Mouse (Mus musculus): ENCODE data around the gene Pdia4. TPM values are rescaled to one million over a fixed set of nuclear protein-coding genes. Genes with fewer than 3 reads are reported as not detected.

Pdia4 gene
- polyA plus RNA-seq, 1 experiment from 2014 or later: 145 TPM

DNA sequence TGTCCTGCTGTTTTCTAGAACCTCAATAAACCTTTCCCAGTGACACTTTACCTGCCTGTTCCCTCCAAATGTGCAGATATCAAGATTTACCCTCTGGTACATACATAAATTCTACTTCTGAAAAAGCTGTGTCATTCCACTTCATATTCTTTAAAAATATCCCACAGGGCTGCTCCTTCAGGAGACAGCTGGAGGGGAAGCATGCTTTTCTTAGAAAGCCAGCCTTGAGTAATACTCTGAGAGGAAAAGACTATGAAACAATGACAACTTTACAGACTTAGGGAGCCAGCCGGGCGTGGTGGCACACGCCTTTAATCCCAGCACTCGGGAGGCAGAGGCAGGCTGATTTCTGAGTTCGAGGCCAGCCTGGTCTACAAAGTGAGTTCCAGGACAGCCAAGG is 4.7 kb downstream of the Pdia4 start:
- 89% methylated on average over 5 of the region's 5 CpGs for WGBS
- Histone ChIP-seq H3K36me3 (peaks cover 42% of the 10 kb centered on the region), H3K9me3 (no peaks in the 10 kb centered on the region), H3K4me3 (no peak overlapping the region), H3K4me2 (replicated peaks) (no peak overlapping the region), H3K4me1 (peaks cover 32% of the 10 kb centered on the region), H3K9ac (replicated peaks) (no peak overlapping the region), H3K27me3 (no peaks in the 10 kb centered on the region), H3K27ac (replicated peaks) (no peak overlapping the region)
- ATAC-seq (replicated peaks): no peak

DNA sequence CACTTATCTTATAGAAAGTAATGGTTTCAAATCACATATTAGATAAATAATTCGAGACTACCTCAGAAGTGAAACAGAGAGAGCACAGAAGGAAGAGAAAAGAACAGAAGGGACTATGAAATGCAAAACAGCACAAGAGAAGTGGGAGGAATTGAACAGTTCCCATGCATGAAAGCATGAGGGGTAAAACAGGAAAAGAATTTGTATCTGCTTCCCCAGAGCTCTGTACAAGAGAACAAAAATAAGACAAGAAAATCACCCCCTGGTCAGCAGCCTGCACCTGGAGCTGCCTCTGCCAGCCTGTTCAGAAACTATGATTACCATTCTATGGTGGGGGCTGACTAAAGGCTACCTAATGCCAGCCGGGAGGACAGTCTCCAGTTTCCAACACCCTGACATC is 5.8 kb downstream of the Pdia4 start:
- Histone ChIP-seq H3K4me2 (replicated peaks) (no peak overlapping the region), H3K27me3 (no peaks in the 10 kb centered on the region), H3K36me3 (peaks cover 53% of the 10 kb centered on the region), H3K9me3 (no peaks in the 10 kb centered on the region), H3K4me3 (no peak overlapping the region), H3K9ac (replicated peaks) (0 out of 2 replicates have a peak overlapping the region, but pooled peaks have one; percentile 7), H3K4me1 (peaks cover 32% of the 10 kb centered on the region), H3K27ac (replicated peaks) (no peak overlapping the region)
- no peak for ATAC-seq (replicated peaks)
- WGBS: 94% methylated on average over 2 of the region's 2 CpGs

DNA sequence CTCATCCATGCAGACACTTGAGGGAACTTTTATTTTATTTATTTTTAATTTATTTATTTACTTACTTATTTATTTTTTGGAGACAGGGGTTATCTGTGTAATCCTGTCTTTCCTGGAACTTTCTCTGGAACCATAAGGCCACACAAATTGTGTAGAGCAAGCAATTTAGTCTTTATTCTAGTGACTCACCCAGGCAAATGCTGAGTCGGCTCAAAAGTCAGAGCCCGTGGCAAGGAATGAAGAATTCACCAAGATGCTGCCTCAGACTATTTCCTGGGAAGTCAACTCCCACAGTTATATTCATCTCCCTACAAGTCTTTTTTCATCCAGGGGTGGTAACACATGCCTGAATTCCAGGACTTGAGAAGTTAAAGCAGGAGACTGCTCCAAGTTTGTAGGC is 7.7 kb downstream of the Pdia4 start:
- H3K9ac ChIP-seq (replicated peaks): no peak overlapping the region
- no peaks in the 10 kb centered on the region for H3K27me3 ChIP-seq
- peaks cover 71% of the 10 kb centered on the region for H3K36me3 ChIP-seq
- H3K4me1 ChIP-seq: peaks cover 13% of the 10 kb centered on the region
- no peak for ATAC-seq (replicated peaks)
- no peak overlapping the region for H3K4me3 ChIP-seq
- no peak overlapping the region for H3K4me2 ChIP-seq (replicated peaks)
- WGBS: 88% methylated on average over 2 of the region's 2 CpGs
- H3K9me3 ChIP-seq: no peaks in the 10 kb centered on the region
- no peak overlapping the region for H3K27ac ChIP-seq (replicated peaks)

DNA sequence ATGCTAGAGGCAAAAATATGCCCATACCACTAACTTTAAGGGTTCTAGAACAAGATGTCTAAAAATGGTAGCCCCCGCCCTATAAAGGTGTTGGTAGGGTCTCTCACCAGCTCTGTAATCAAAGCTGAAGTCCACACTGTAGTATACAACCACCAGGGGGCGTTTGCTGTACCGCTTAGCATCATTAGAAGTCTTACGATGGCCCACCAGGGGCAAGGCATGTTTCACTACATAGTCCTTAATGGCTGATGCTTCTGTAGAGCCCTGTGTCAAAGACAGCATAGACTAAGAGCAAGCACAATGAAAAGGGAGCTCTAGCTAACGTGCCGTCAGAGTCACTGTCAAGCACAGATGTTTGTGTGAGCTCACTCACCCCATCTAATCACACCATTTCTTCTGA is 14.2 kb downstream of the Pdia4 start:
- Histone ChIP-seq H3K36me3 (peaks cover 94% of the 10 kb centered on the region), H3K4me3 (no peak overlapping the region), H3K9me3 (no peaks in the 10 kb centered on the region), H3K27me3 (no peaks in the 10 kb centered on the region), H3K4me2 (replicated peaks) (no peak overlapping the region), H3K27ac (replicated peaks) (no peak overlapping the region), H3K4me1 (no peaks in the 10 kb centered on the region), H3K9ac (replicated peaks) (no peak overlapping the region)
- ATAC-seq (replicated peaks): peak; percentile 57
- WGBS: 49% methylated on average over 6 of the region's 6 CpGs

DNA sequence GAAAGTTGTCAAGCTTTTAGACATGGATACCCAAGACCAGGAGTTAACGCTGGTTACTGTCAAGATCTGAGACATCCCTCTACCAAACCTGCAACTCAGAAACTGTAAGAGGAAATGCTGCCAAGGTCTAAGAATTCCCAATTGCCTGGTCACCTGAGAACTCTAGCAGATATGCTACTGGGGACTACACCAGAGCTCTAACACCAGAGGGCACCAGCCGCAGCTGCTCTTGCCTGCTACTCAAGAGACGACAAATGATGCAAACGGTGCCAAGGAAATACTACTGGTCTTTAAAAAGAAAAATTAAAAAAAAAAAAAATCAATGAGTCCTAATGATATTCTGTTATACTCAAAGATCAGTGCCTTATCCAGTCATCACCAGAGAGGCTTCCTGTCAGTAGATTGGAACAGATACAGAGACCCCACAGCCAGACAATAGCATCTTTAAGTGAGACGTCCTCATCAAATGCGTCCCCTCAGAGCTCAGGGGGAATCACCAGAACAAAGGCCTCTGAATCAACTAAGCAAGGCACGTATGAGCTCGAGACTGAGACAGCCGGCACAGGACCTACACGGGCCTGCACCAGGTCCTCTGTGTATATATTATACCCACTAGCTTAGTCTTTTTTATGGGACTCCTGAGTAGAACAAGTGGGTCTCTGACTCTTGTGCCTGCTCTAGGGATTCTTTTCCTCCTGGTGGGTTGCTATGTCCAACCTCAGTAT is 19.0 kb downstream of the Pdia4 start:
- H3K27ac ChIP-seq (replicated peaks): no peak overlapping the region

DNA sequence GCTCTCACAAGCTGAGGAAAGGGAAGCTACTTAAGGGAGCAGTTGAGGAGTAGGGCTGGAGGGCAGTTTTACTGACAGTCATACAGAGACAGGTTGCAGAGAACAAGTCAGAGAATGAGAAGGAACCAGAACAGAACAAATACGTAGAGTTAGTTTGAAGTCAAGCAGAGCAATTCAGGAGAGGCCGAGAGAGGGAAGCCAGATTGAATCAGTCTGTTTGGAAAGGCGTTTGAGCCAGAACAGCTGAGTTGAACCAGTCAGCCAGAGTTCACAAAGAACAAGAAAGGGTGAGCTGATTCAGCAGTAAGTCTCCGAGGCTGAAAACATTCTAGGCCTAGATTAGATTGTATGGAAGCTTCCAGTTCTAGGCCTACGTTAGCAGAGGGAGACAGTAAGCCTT is 19.9 kb downstream of the Pdia4 start:
- Histone ChIP-seq H3K27me3 (no peaks in the 10 kb centered on the region), H3K4me3 (no peak overlapping the region), H3K9me3 (no peaks in the 10 kb centered on the region), H3K27ac (replicated peaks) (no peak overlapping the region), H3K9ac (replicated peaks) (no peak overlapping the region), H3K4me1 (0 out of 2 replicates have a peak, but pooled peaks cover 2% of the 10 kb centered on the region), H3K4me2 (replicated peaks) (no peak overlapping the region), H3K36me3 (peaks cover 37% of the 10 kb centered on the region)
- WGBS: 82% methylated on average over 5 of the region's 5 CpGs
- no peak for ATAC-seq (replicated peaks)

More for the DNA sequence above, 19.0 kb downstream of the Pdia4 start:
- Histone ChIP-seq H3K4me3 (no peak overlapping the region), H3K4me2 (replicated peaks) (no peak overlapping the region), H3K27me3 (no peaks in the 10 kb centered on the region), H3K36me3 (peaks cover 47% of the 10 kb centered on the region), H3K4me1 (no peaks in the 10 kb centered on the region), H3K9ac (replicated peaks) (no peak overlapping the region), H3K9me3 (no peaks in the 10 kb centered on the region)
- ATAC-seq (replicated peaks): no peak
- 45% methylated on average over 10 of the region's 10 CpGs for WGBS

DNA sequence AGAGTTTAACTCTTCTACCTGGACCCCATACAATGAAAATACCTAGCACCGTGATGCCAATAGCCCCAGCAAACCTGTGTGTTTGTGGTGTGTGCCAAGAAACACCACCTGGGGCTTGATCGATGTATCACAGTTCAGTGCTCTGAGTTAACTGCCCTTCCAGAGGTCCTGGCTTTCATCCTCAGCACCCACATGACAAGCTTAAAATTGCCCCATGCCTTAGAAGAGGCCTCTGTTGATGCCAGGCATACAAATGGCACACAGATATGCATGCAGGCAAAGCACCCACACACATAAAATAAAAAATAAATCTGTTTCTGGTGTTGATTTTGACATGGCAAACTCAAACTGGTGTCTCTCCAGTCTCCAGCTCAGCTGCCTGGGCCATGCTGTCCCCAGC is 20.7 kb downstream of the Pdia4 start:
- Histone ChIP-seq H3K9me3 (no peaks in the 10 kb centered on the region), H3K36me3 (peaks cover 30% of the 10 kb centered on the region), H3K4me2 (replicated peaks) (no peak overlapping the region), H3K4me1 (0 out of 2 replicates have a peak, but pooled peaks cover 2% of the 10 kb centered on the region), H3K4me3 (no peak overlapping the region), H3K9ac (replicated peaks) (no peak overlapping the region), H3K27me3 (no peaks in the 10 kb centered on the region), H3K27ac (replicated peaks) (no peak overlapping the region)
- WGBS: 93% methylated on average over 2 of the region's 2 CpGs
- ATAC-seq (replicated peaks): no peak

DNA sequence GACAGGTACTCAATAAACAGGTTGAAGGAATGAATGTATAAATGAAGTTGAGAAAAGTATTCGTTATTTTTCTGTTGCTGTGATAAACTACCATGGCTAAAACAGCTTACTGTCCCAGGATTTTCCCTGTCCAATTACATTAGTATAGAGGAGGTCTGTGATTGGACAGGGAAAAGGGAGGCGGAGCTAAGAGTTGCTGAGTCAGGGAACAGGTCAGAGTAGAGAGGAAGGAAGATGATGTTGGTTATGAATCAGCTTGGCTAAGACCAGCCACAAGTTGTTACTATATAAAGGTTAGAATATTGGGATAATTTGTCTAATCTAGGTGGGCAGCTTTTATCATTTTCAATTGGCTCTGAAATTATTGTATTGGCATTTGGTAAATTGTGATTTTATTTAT is 22.5 kb downstream of the Pdia4 start:
- Histone ChIP-seq H3K9ac (replicated peaks) (no peak overlapping the region), H3K4me2 (replicated peaks) (no peak overlapping the region), H3K9me3 (no peaks in the 10 kb centered on the region), H3K36me3 (peaks cover 14% of the 10 kb centered on the region), H3K4me1 (0 out of 2 replicates have a peak, but pooled peaks cover 2% of the 10 kb centered on the region), H3K27me3 (no peaks in the 10 kb centered on the region), H3K4me3 (no peak overlapping the region), H3K27ac (replicated peaks) (no peak overlapping the region)
- WGBS: 61% methylated on average over 2 of the region's 2 CpGs
- ATAC-seq (replicated peaks): no peak

DNA sequence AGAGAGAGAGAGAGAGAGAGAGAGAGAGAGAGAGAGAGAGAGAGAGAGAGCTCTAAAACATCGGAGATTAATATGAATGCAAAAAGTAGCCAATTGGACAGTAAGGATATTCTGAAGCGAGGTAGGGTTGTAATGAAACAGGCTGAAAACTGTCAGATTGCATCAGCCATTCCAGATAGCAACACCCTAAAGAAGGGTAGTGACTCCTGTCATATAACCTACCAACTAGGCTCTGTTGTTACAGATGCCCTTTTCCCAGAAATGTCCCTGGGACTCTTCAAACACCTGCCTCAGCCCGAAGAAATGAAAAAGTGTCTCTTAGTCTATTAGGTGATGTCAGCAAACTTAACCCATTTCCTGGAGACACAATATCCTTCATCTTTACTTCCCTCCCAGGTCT is 24.4 kb downstream of the Pdia4 start:
- no peaks in the 10 kb centered on the region for H3K9me3 ChIP-seq
- WGBS: 28% methylated on average over 3 of the region's 3 CpGs
- ATAC-seq (replicated peaks): 0 out of 2 replicates have a peak, but pooled peaks have one; percentile 36
- 0 out of 2 replicates have a peak, but pooled peaks cover 2% of the 10 kb centered on the region for H3K4me1 ChIP-seq
- H3K9ac ChIP-seq (replicated peaks): peak overlapping the region; percentile 80
- H3K4me2 ChIP-seq (replicated peaks): peak overlapping the region; percentile 60
- H3K36me3 ChIP-seq: no peaks in the 10 kb centered on the region
- peak overlapping the region; percentile 57 for H3K4me3 ChIP-seq
- H3K27ac ChIP-seq (replicated peaks): peak overlapping the region; percentile 96
- no peaks in the 10 kb centered on the region for H3K27me3 ChIP-seq

DNA sequence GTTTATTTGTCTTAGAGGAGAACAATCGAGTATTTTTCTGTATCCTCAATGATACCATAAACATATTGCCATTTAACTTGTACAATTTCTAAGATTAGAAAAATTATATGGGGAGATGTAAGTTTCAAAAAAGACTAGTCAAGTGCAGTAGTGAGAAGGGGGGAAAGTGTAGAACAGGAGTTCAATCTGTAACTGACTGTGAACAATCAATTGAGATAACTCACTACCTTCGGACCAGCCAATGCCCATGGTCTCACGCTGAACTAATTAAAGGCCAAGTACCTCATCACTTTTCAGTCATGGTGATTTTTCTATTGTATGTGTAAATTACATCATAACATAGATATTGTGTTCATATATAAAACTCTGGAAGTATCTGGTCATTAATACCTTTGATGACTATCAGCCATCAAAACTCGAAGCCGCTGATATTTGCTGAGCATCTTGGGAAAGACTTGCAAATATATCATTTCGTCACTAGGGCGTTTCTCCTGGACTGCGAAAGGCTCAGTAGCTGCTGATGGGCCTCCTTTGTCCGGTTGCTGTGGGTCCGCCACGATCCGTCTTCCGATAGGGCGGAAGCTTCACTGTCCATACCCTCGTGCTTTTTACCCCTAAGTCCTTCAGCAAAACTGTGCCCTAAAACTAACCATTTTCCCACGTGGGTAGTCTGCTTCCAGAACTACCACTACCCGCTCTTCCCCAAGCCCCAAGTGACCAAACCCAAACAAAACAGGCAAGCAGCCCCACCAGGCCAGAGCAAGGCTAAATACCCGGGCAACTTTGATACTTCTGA is 25.1 kb downstream of the Pdia4 start:
- peak overlapping the region; percentile 60 for H3K4me2 ChIP-seq (replicated peaks)
- peak; percentile 95 for ATAC-seq (replicated peaks)
- under 1% methylated on average over 18 of the region's 18 CpGs for WGBS
- H3K36me3 ChIP-seq: no peaks in the 10 kb centered on the region
- 0 out of 2 replicates have a peak, but pooled peaks cover 2% of the 10 kb centered on the region for H3K4me1 ChIP-seq
- peak overlapping the region; percentile 57 for H3K4me3 ChIP-seq
- peak overlapping the region; percentile 96 for H3K27ac ChIP-seq (replicated peaks)
- peak overlapping the region; percentile 80 for H3K9ac ChIP-seq (replicated peaks)
- no peaks in the 10 kb centered on the region for H3K9me3 ChIP-seq
- no peaks in the 10 kb centered on the region for H3K27me3 ChIP-seq

DNA sequence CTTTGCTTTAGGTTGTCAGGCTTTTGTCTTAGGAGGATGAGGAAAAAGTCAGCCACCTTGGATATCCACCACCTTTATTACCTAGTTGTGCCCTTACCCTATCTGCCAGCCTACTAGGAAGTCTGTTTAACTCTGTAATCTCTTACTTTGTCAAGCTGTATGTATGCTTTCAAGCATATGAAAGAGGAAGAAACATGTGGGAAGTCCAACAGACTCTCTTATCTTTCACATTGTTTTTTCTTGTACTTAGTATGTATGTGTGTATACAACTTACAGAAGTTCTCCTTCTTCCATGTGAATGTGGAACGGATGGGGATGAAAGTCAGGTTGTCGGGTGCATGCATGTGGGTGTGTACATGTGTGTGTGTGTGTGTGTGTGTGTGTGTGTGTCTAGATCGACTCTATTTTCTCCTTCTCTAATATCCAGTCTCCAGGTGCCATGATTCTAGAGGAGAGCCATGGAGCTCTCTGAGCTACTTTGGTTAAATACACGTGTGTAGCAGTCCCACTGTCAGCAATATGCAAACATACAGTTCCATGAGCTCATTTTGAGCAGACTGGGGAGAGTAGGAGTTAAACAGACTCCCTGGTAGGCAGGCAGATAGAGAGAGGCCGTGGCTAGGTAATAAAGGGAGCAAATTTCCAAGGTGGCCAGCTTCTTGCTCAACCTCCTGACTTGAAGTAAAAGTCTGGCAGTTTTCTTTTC is 28.4 kb downstream of the Pdia4 start:
- no peak overlapping the region for H3K9ac ChIP-seq (replicated peaks)
- H3K4me2 ChIP-seq (replicated peaks): no peak overlapping the region
- H3K4me1 ChIP-seq: peaks cover 13% of the 10 kb centered on the region
- H3K9me3 ChIP-seq: no peaks in the 10 kb centered on the region
- H3K27ac ChIP-seq (replicated peaks): no peak overlapping the region
- H3K36me3 ChIP-seq: no peaks in the 10 kb centered on the region
- no peak for ATAC-seq (replicated peaks)
- WGBS: 82% methylated on average over 5 of the region's 5 CpGs
- H3K4me3 ChIP-seq: no peak overlapping the region
- no peaks in the 10 kb centered on the region for H3K27me3 ChIP-seq

Data from forebrain, embryonic 15.5 days (tissue).